Mouse (Mus musculus) liver, embryonic 16.5 days (tissue): ENCODE data around the gene Gm20458. TPM values are rescaled to one million over a fixed set of nuclear protein-coding genes. Genes with fewer than 3 reads are reported as not detected.

Source experiments
- ATAC-seq: fragments of 200-750 bp; cut with Nextera tagmentation; 2 replicates; pipeline ENCODE4 v1.8.0; 2017; ENCODE audit warnings: low read depth, mild to moderate bottlenecking, moderate number of reproducible peaks, moderate library complexity
- H3K27ac ChIP-seq: fragments of 300-500 bp; sonication (generic); 2 replicates; pipeline ENCODE4 v1.5.1; 2014; ENCODE audit warnings: mild to moderate bottlenecking, low read length
- H3K27me3 ChIP-seq: fragments of 300-500 bp; sonication (generic); 2 replicates; pipeline ENCODE4 v1.6.1; 2014; ENCODE audit warnings: low read depth, low read length, mixed read lengths; ENCODE audit not compliant: control insufficient read depth, insufficient read depth
- H3K36me3 ChIP-seq: fragments of 300-500 bp; sonication (generic); 2 replicates; pipeline ENCODE4 v1.6.1; 2014; ENCODE audit warnings: mild to moderate bottlenecking; ENCODE audit not compliant: control insufficient read depth, insufficient read depth
- H3K4me1 ChIP-seq: fragments of 300-500 bp; sonication (generic); 2 replicates; pipeline ENCODE4 v1.6.1; 2014; ENCODE audit warnings: low read depth, low read length, mixed read lengths; ENCODE audit not compliant: control insufficient read depth
- H3K4me2 ChIP-seq: fragments of 300-500 bp; sonication (generic); 2 replicates; pipeline ENCODE4 v1.6.1; 2014; ENCODE audit warnings: low read depth, low read length, mixed read lengths
- H3K4me3 ChIP-seq: fragments of 300-500 bp; sonication (generic); 2 replicates; pipeline ENCODE4 v1.5.1; 2014; ENCODE audit warnings: low read depth, mild to moderate bottlenecking, low read length
- H3K9ac ChIP-seq: fragments of 300-500 bp; sonication (generic); 2 replicates; pipeline ENCODE4 v1.6.1; 2014; ENCODE audit warnings: low read depth, low read length
- H3K9me3 ChIP-seq: fragments of 300-500 bp; sonication (generic); replicated peaks from 2 replicates; pipeline ENCODE4 v1.6.1; 2016; ENCODE audit warnings: low read length; ENCODE audit not compliant: control insufficient read depth
- WGBS: fragments of 180-500 bp; shearing (Covaris S2); extraction: QIAGEN DNeasy Blood & Tissue Kit; methylation state at CpG from one replicate; pipeline ENCODE4 v1.1.7; 2014; ENCODE audit not compliant: insufficient replicate concordance; 5-methylcytosine and 5-hydroxymethylcytosine counted together
- polyA plus RNA-seq: library from polyadenylated mRNA; unstranded; fragments of >200 nt; fragmentation: Nextera tagmentation; extraction: Ambion mirVana; gene quantifications from 2 replicates; pipeline ENCODE4 v1.2.1, GENCODE M21; 2015

The Gm20458 gene
- 4.6 and 5.6 TPM in 2 replicates for polyA plus RNA-seq

- Histone ChIP-seq H3K4me3 (peak within 1 kb of the TSS; percentile 93), H3K9ac (peak within 1 kb of the TSS; percentile 80), H3K36me3 (peaks cover 5% of the 10 kb centered on the region), H3K27me3 (no peaks in the 10 kb centered on the region), H3K9me3 (no peaks in the 10 kb centered on the region), H3K4me2 (peak within 1 kb of the TSS; percentile 89), H3K27ac (peak within 1 kb of the TSS; percentile 77), H3K4me1 (peaks cover 13% of the 10 kb centered on the region)
- WGBS = under 1% methylated on average over 77 of the region's 79 CpGs
- peak; percentile 93 for ATAC-seq
Observed at GRCm38 (mm10) chr2:164460745-164461551, at the start of gene Gm20458. Gm20458 (plus strand) TSS chr2:164460967.

GRCm38 (mm10) chr2:164414167-164414566 lies 46.6 kb upstream of the Gm20458 start:
- ATAC-seq = no peak
- Histone ChIP-seq H3K36me3 (no peaks in the 10 kb centered on the region), H3K9me3 (no peaks in the 10 kb centered on the region), H3K27ac (no peak overlapping the region), H3K4me2 (no peak overlapping the region), H3K9ac (no peak overlapping the region), H3K4me1 (no peaks in the 10 kb centered on the region; the same call in 1 of the 2 replicates), H3K27me3 (peaks cover 7% of the 10 kb centered on the region), H3K4me3 (no peak overlapping the region)
- 18% methylated on average over 28 of the region's 28 CpGs for WGBS

GRCm38 (mm10) chr2:164414581-164414980 lies 46.2 kb upstream of the Gm20458 start:
- Histone ChIP-seq H3K9ac (no peak overlapping the region), H3K4me3 (no peak overlapping the region), H3K27ac (no peak overlapping the region), H3K27me3 (peaks cover 5% of the 10 kb centered on the region), H3K4me1 (no peaks in the 10 kb centered on the region; the same call in 1 of the 2 replicates), H3K9me3 (no peaks in the 10 kb centered on the region), H3K4me2 (no peak overlapping the region), H3K36me3 (no peaks in the 10 kb centered on the region)
- ATAC-seq = no peak
- 47% methylated on average over 10 of the region's 10 CpGs for WGBS

GRCm38 (mm10) chr2:164417198-164417597 lies 43.6 kb upstream of the Gm20458 start:
- Histone ChIP-seq H3K36me3 (no peaks in the 10 kb centered on the region), H3K4me1 (no peaks in the 10 kb centered on the region; the same call in 1 of the 2 replicates), H3K27me3 (no peaks in the 10 kb centered on the region; the same call in 1 of the 2 replicates), H3K27ac (no peak overlapping the region), H3K9ac (no peak overlapping the region), H3K4me3 (no peak overlapping the region), H3K4me2 (no peak overlapping the region), H3K9me3 (no peaks in the 10 kb centered on the region)
- 1% methylated on average over 2 of the region's 2 CpGs for WGBS
- no peak for ATAC-seq

- Histone ChIP-seq H3K4me1 (no peaks in the 10 kb centered on the region; the same call in 1 of the 2 replicates), H3K9me3 (no peaks in the 10 kb centered on the region), H3K36me3 (no peaks in the 10 kb centered on the region), H3K4me3 (no peak overlapping the region), H3K9ac (no peak overlapping the region), H3K27ac (no peak overlapping the region), H3K4me2 (no peak overlapping the region), H3K27me3 (no peaks in the 10 kb centered on the region; the same call in 1 of the 2 replicates)
- WGBS = 34% methylated on average over 3 of the region's 3 CpGs
- ATAC-seq = no peak
Observed at GRCm38 (mm10) chr2:164418308-164418875, 42.4 kb upstream of the Gm20458 start.

GRCm38 (mm10) chr2:164419489-164419888 lies 41.3 kb upstream of the Gm20458 start:
- Histone ChIP-seq H3K4me1 (no peaks in the 10 kb centered on the region; the same call in 1 of the 2 replicates), H3K4me2 (no peak overlapping the region), H3K36me3 (peaks cover 3% of the 10 kb centered on the region), H3K9ac (no peak overlapping the region), H3K4me3 (no peak overlapping the region), H3K27me3 (no peaks in the 10 kb centered on the region), H3K27ac (no peak overlapping the region), H3K9me3 (no peaks in the 10 kb centered on the region)
- 5% methylated on average over 3 of the region's 3 CpGs for WGBS
- no peak for ATAC-seq

- no peak overlapping the region for H3K9ac ChIP-seq
- no peaks in the 10 kb centered on the region; the same call in 1 of the 2 replicates for H3K4me1 ChIP-seq
- H3K27ac ChIP-seq = no peak overlapping the region
- no peaks in the 10 kb centered on the region for H3K9me3 ChIP-seq
- H3K27me3 ChIP-seq = no peaks in the 10 kb centered on the region
- no peak for ATAC-seq
- H3K36me3 ChIP-seq = peaks cover 8% of the 10 kb centered on the region
- H3K4me3 ChIP-seq = no peak overlapping the region
- WGBS = 57% methylated on average over 7 of the region's 7 CpGs
- no peak overlapping the region for H3K4me2 ChIP-seq
Observed at GRCm38 (mm10) chr2:164421306-164421705, 39.5 kb upstream of the Gm20458 start.

- 0 out of 2 replicates have a peak overlapping the region, but pooled peaks have one; percentile 22 for H3K27ac ChIP-seq
- no peak overlapping the region for H3K4me3 ChIP-seq
- H3K27me3 ChIP-seq = no peaks in the 10 kb centered on the region
- H3K9me3 ChIP-seq = no peaks in the 10 kb centered on the region
- no peak overlapping the region for H3K4me2 ChIP-seq
- H3K36me3 ChIP-seq = peaks cover 8% of the 10 kb centered on the region
- H3K4me1 ChIP-seq = no peaks in the 10 kb centered on the region; the same call in 1 of the 2 replicates
- H3K9ac ChIP-seq = no peak overlapping the region
- ATAC-seq = no peak
- 70% methylated on average over 8 of the region's 8 CpGs for WGBS
Observed at GRCm38 (mm10) chr2:164421979-164422378, 38.8 kb upstream of the Gm20458 start.
